Mouse (Mus musculus) embryonic facial prominence, embryonic 14.5 days (tissue): Measurements from ENCODE around the gene Il1r1. TPM values are rescaled to one million over a fixed set of nuclear protein-coding genes. Genes with fewer than 3 reads are reported as not detected.

ENCODE experiments used
- ATAC-seq: fragments of 200-750 bp; cut with Nextera tagmentation; 2 replicates; pipeline ENCODE4 v1.8.0; 2017; ENCODE audit warnings: low read depth, moderate number of reproducible peaks, moderate TSS enrichment
- DNase-seq: peaks from one replicate; pipeline ENCODE4 v3.0.0-alpha.2; 2015; ENCODE audit warnings: low spot score
- H3K27ac ChIP-seq: fragments of 300-500 bp; sonication (generic); replicated peaks from 2 replicates; pipeline ENCODE4 v1.5.1; 2014; ENCODE audit warnings: low read depth, mild to moderate bottlenecking, low read length, moderate library complexity
- H3K27me3 ChIP-seq: fragments of 300-500 bp; sonication (generic); replicated peaks from 2 replicates; pipeline ENCODE4 v1.6.1; 2014; ENCODE audit warnings: low read length; ENCODE audit not compliant: control insufficient read depth, insufficient read depth
- H3K36me3 ChIP-seq: fragments of 300-500 bp; sonication (generic); 2 replicates; pipeline ENCODE4 v1.6.1; 2014; ENCODE audit warnings: low read length, mixed read lengths; ENCODE audit not compliant: control insufficient read depth, insufficient read depth
- H3K4me1 ChIP-seq: fragments of 300-500 bp; sonication (generic); 2 replicates; pipeline ENCODE4 v1.6.1; 2014; ENCODE audit warnings: antibody characterized with exemption, low read length; ENCODE audit not compliant: control insufficient read depth, insufficient read depth
- H3K4me2 ChIP-seq: fragments of 300-500 bp; sonication (generic); 2 replicates; pipeline ENCODE4 v1.6.1; 2014; ENCODE audit warnings: low read depth, mild to moderate bottlenecking, low read length, moderate library complexity, mixed read lengths
- H3K4me3 ChIP-seq: fragments of 300-500 bp; sonication (generic); 2 replicates; pipeline ENCODE4 v1.5.1; 2014; ENCODE audit warnings: low read depth, mild to moderate bottlenecking, low read length
- H3K9ac ChIP-seq: fragments of 300-500 bp; sonication (generic); 2 replicates; pipeline ENCODE4 v1.6.1; 2014; ENCODE audit warnings: low read depth, mild to moderate bottlenecking, low read length, moderate library complexity, mixed read lengths
- H3K9me3 ChIP-seq: fragments of 300-500 bp; sonication (generic); 2 replicates; pipeline ENCODE4 v1.6.1; 2016; ENCODE audit warnings: low read length; ENCODE audit not compliant: control insufficient read depth
- WGBS: fragments of 180-500 bp; shearing (Covaris S2); extraction: QIAGEN DNeasy Blood & Tissue Kit; methylation state at CpG from one replicate; pipeline ENCODE4 v1.1.7; 2014; 5-methylcytosine and 5-hydroxymethylcytosine counted together
- polyA plus RNA-seq: library from polyadenylated mRNA; unstranded; fragments of >200 nt; fragmentation: Nextera tagmentation; extraction: Ambion mirVana; gene quantifications from 2 replicates; pipeline ENCODE4 v1.2.1, GENCODE M21; 2014

Gene Il1r1
- polyA plus RNA-seq, 1 experiment from 2014 or later = 9.6 TPM

DNA sequence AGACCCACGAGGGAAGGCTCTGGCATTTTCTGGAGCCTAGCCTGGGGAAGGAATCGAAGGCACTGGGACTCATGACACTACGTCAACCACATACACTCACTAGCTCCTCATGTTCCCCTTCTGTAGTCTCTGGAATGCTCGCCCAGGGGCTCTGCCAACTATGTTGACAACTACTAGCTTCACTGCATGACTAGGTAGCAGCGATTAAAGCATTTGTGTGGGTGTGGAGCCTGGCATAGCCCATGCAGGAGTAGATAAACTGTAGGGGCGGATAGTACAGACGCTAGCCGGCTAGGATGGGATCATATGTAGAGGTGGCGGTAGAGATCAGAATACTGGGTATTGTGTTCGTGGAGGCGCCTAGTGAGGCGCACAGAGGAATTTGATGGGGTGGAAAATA is 45.5 kb downstream of the Il1r1 start:
- no peak for DNase-seq
- 90% methylated on average over 12 of the region's 12 CpGs for WGBS
- H3K36me3 ChIP-seq = no peaks in the 10 kb centered on the region
- ATAC-seq = peak; percentile 34
- H3K9me3 ChIP-seq = no peaks in the 10 kb centered on the region
- no peaks in the 10 kb centered on the region for H3K27me3 ChIP-seq
- H3K9ac ChIP-seq = no peak overlapping the region
- H3K4me2 ChIP-seq = no peak overlapping the region
- H3K27ac ChIP-seq = no peak overlapping the region
- no peak overlapping the region for H3K4me3 ChIP-seq
- peaks cover 13% of the 10 kb centered on the region for H3K4me1 ChIP-seq

DNA sequence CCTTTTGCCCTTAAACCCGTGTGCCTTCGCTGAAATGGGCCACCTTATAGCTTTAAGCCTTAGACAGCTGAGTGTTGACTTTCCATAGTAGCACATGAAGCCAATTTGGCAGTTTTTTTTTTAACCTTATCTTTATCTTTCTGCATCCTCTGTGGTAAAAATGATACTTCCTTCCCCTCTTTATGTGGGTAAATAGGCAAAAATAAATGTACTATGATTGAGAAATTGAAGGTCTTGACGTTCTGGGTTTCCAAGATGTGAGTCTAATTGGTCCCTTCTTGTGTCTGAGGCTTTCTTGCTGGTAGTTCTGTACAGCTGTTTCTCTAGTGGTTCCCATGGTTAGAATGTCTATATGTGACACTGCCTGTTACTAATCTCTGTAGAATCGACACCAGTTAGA is 46.2 kb downstream of the Il1r1 start:
- no peak overlapping the region for H3K9ac ChIP-seq
- ATAC-seq (no peak), DNase-seq (no peak)
- 66% methylated on average over 4 of the region's 4 CpGs for WGBS
- H3K4me3 ChIP-seq = no peak overlapping the region
- H3K27me3 ChIP-seq = no peaks in the 10 kb centered on the region
- H3K4me2 ChIP-seq = no peak overlapping the region
- H3K9me3 ChIP-seq = no peaks in the 10 kb centered on the region
- no peak overlapping the region for H3K27ac ChIP-seq
- H3K4me1 ChIP-seq = peaks cover 16% of the 10 kb centered on the region
- H3K36me3 ChIP-seq = no peaks in the 10 kb centered on the region

DNA sequence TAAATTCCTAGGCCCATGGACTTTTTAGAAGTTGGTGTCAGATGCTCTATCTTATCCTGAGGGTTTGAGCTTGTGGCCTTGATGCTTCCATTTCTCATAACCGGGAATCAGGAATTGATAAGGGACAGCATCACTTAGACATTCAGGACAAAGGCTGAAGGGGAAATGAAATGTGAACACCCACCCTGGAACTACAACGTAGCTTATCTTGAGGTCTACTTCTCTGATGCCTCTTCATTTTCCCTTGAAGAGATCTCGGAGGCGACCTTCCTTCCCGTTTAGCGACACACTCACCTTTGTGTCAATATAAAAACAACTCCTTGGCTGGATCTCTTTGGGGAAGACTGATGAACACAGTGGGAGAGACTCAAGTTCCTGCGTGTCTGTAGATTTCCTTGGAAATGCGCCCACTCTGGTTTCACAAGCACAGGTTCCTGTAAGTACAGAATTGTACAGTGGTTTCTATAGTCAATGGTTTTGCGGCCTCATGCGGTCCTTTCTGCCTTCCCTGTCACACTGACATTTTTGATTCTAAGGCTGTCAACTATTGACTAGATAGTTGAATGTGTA is 46.7 kb downstream of the Il1r1 start:
- Histone ChIP-seq H3K4me3 (no peak overlapping the region), H3K4me2 (no peak overlapping the region), H3K4me1 (peaks cover 12% of the 10 kb centered on the region), H3K9ac (no peak overlapping the region), H3K9me3 (no peaks in the 10 kb centered on the region), H3K27me3 (no peaks in the 10 kb centered on the region), H3K27ac (no peak overlapping the region), H3K36me3 (no peaks in the 10 kb centered on the region)
- no peak for ATAC-seq
- WGBS = 85% methylated on average over 10 of the region's 10 CpGs
- DNase-seq = no peak

DNA sequence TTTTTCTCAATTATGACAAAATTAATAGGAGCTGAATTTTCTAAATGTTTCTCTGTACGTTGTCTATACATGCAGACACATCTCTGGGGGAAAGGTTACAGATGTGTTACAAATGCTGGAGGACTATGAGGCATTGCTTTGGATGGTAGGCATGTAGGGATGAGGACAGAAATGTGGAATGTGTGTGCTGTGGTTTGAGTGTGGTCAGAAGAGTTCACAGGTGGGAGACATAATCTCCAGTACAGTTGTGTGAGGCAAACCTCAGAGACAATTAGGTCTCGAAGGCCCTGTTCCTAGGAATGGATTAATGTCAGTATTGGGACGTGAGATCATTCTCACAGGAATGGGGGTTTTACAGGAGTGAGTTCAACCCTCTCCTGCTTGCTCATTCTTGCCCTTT is 47.3 kb downstream of the Il1r1 start:
- WGBS = 65% methylated on average over 3 of the region's 3 CpGs
- Histone ChIP-seq H3K4me2 (no peak overlapping the region), H3K27me3 (no peaks in the 10 kb centered on the region), H3K9me3 (no peaks in the 10 kb centered on the region), H3K27ac (no peak overlapping the region), H3K36me3 (no peaks in the 10 kb centered on the region), H3K4me3 (no peak overlapping the region), H3K9ac (no peak overlapping the region), H3K4me1 (peaks cover 10% of the 10 kb centered on the region)
- DNase-seq (no peak), ATAC-seq (no peak)

DNA sequence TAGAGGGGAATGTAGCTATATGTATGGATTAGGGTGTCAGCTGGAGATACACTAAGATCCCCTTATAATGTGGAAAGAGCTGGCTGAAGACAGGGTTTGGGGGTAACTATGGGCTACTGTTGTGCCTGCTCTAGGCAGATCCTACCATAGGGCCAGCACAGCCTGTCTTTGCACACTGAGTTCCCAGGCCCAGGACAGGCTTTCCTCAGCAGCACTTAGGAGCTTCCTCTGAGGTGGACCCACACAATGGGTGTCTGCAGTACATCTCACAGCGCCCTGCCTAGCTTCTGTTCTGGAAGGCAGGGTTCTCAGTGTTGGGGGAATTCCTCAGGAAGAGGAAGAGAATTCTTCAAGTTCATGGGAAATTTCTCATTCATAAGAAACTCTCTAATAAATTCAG is 48.6 kb downstream of the Il1r1 start:
- no peak overlapping the region for H3K4me2 ChIP-seq
- H3K27ac ChIP-seq = no peak overlapping the region
- no peaks in the 10 kb centered on the region for H3K36me3 ChIP-seq
- WGBS = 86% methylated on average over 1 of the region's 1 CpGs
- H3K4me1 ChIP-seq = peaks cover 6% of the 10 kb centered on the region; the same call in 1 of the 2 replicates
- H3K4me3 ChIP-seq = no peak overlapping the region
- no peak for DNase-seq
- H3K9me3 ChIP-seq = no peaks in the 10 kb centered on the region
- no peaks in the 10 kb centered on the region for H3K27me3 ChIP-seq
- H3K9ac ChIP-seq = no peak overlapping the region
- no peak for ATAC-seq

DNA sequence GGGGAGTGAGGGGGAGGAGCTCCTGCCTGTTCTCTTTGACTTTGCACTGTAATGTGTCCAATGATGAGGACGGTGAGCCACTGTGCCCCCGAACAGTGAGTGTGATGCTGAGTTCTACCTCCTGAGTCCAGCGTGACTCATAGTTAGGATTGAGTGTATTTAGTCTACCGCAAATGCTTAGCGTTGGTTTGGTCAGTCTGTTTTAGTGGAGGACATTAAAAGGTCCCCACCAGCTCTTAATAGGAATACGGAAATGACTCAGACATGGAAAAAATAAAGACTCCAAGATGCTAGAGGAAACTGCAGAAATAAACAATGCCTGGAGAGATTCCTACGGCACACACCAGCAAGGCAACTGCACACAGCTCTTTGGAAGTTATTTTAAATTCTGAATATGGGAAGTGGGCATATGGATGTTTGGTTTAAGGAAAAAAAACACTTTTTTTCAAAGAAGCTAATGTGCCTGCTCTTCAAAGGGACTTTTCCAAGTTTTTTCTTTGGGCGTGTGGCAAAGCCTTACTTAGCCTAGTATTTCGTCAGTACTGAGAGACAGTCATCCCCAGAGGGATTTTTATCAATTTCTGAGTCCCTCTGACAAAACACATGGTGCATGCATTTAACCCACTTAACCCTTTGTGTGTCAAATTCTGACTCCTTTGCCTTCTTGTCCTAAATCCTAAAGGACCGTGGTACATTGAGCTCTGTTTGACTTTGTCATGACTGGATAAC is 50.6 kb downstream of the Il1r1 start:
- WGBS = 59% methylated on average over 10 of the region's 10 CpGs
- ATAC-seq (no peak), DNase-seq (no peak)
- H3K4me2 ChIP-seq = no peak overlapping the region
- H3K27ac ChIP-seq = no peak overlapping the region
- no peaks in the 10 kb centered on the region for H3K9me3 ChIP-seq
- no peak overlapping the region for H3K9ac ChIP-seq
- no peaks in the 10 kb centered on the region for H3K36me3 ChIP-seq
- no peaks in the 10 kb centered on the region for H3K27me3 ChIP-seq
- H3K4me3 ChIP-seq = no peak overlapping the region
- peaks cover 6% of the 10 kb centered on the region; the same call in 1 of the 2 replicates for H3K4me1 ChIP-seq

DNA sequence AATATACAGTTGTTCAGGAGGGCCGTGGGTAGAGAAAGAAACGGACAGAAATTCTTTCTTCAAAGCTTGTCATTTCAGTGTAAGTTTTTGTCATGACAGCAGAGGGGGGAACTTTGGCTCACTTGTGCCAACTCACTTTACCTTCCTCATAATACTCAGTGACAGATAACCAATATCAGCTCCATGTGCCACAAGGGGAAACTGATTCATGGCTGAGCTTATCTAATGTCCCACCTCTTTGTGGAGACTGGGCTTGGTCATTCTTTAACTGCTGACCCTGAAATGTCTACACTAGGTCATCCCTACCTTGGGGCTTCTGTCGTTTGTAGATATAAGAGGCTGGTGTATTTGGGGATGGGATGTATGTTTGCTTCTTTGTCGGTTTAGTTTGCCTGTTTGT is 53.1 kb downstream of the Il1r1 start:
- Histone ChIP-seq H3K4me3 (no peak overlapping the region), H3K4me1 (peaks cover 6% of the 10 kb centered on the region; the same call in 1 of the 2 replicates), H3K4me2 (no peak overlapping the region), H3K36me3 (no peaks in the 10 kb centered on the region), H3K9me3 (no peaks in the 10 kb centered on the region), H3K27ac (no peak overlapping the region), H3K27me3 (no peaks in the 10 kb centered on the region), H3K9ac (no peak overlapping the region)
- DNase-seq = no peak
- ATAC-seq = no peak
- WGBS = 88% methylated on average over 4 of the region's 4 CpGs

DNA sequence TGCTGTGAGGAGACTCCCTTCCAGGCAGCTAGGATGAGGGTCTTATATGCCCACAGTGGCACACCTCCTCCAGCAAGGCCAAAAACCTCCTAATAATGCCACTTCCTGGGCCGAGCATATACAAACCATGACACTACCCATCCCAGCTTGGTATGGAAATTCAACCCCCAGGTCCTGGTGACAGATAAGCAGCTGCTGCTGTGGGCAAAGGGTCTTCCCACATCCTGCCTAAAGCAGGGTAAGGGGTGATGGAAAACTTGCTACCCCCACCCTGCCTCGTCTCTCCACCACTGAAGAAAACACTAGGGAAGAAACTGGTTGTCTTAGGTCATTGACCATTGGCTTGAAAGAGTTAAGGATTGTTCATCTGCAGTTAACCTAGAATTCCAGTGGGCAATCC is 53.8 kb downstream of the Il1r1 start:
- Histone ChIP-seq H3K27me3 (no peaks in the 10 kb centered on the region), H3K36me3 (no peaks in the 10 kb centered on the region), H3K27ac (no peak overlapping the region; the same call in 1 of the 2 replicates), H3K9ac (no peak overlapping the region), H3K4me1 (peaks cover 6% of the 10 kb centered on the region; the same call in 1 of the 2 replicates), H3K4me3 (no peak overlapping the region), H3K4me2 (no peak overlapping the region), H3K9me3 (no peaks in the 10 kb centered on the region)
- ATAC-seq (no peak), DNase-seq (no peak)
- WGBS = 79% methylated on average over 2 of the region's 2 CpGs
